Mouse (Mus musculus) left cerebral cortex, adult 18-20 months (tissue): ENCODE measurements around the gene Cav1. TPM values are rescaled to one million over a fixed set of nuclear protein-coding genes. Genes with fewer than 3 reads are reported as not detected.
A peak's percentile ranks its signal among the peaks of the same experiment; 100 is the strongest.

Experiments
- DNase-seq, 2 experiments: peaks; one replicate each; pipeline ENCODE4 v3.0.0; 2021 to 2022; ENCODE audit warnings: low spot score in 2 of 2, mixed read lengths in 1 of 2
- total RNA-seq, 2 experiments: library from RNA; stranded (reverse); gene quantifications; 2 replicates each; pipeline ENCODE4 v1.2.3; 2021

The Cav1 gene
- total RNA-seq, 2 experiments from 2014 or later = 17.4 to 19.3 TPM

DNA sequence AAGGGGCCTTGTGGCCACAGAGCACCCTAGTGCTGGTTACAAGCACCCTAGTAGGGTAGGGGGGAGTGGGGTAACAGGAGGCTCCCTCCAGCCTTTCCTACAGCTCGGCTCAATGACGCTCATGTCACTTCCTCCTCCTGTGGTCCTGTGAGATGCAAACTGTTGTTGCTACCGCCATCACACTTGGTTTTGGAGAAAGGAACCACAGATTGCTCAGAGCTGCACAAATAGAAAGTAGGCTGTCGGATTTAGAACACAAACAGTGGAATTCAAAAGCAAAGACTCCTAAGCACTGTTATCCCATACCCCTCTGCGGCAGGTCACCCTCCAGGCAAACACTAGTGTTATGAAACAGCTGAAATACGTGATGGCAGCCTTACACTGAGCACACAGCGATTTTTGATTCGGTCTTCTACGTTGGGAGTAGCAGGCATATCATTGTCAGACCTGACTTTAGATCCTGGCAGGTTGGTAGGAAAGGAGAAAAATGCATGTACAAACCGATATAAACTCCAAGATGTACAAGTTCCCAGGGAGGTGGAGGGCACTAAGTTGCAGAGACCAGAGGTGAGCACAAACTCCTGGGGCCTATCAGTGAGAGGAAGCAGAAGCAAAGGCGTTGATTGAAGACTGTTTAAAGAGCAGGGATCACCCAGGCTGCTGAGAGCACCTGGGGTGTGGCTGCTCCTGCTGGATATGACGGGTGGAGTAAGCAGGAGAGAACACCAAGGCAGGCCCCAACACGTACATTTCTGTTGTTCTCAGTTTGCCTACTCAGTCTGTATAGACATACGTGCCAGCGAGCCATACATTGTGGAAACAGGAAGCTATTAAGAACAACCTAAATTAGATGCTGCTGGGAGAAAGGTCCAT lies 10.4 kb downstream of the Cav1 start:
- no peak for DNase-seq

- no peak for DNase-seq
These were observed 11.0 kb downstream of the Cav1 start for GRCm38 (mm10) chr6:17317167-17317524.

GRCm38 (mm10) chr6:17317944-17318343 lies 11.8 kb downstream of the Cav1 start:
- DNase-seq = no peak

- DNase-seq = no peak
These were observed 15.8 kb downstream of the Cav1 start for GRCm38 (mm10) chr6:17321976-17322375.

DNA sequence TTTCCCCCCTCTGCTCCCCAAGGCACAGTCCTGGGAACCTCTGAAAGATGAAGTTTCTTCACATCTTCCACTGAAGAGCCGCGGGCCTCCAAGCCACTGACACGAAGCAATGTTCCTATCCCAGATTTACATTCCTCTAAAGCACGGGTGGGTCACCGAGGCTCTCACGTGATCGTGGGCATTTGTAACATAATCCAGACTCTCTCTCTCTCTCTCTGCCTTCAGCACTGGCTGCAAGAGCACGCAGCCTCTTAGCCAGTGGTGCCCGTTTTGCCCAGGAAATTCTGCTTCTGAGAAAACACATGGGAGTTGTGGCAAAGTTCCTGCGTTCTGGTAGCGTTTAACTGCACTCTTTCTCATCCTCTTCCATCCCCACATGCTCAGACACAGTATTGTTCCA lies 21.1 kb downstream of the Cav1 start:
- no peak for DNase-seq

DNA sequence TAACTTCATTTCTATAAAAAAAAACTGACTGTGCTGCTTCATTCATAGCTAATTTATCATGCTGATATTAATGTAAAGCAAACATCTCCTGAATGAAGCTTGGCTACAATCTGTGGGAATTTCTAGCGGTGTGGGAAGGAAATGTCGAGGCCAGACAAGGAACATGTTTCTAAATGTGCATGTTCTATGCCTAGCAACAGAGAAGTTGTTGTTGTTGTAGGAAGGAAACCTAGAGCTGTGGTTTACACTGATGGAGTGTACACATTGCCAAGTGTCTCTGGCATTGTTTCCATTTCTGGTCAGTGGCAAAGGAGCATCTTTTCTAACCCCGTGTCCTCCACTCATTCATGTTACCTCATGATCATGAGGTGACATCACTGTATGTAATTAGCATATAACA lies 23.7 kb downstream of the Cav1 start:
- no peak for DNase-seq

DNA sequence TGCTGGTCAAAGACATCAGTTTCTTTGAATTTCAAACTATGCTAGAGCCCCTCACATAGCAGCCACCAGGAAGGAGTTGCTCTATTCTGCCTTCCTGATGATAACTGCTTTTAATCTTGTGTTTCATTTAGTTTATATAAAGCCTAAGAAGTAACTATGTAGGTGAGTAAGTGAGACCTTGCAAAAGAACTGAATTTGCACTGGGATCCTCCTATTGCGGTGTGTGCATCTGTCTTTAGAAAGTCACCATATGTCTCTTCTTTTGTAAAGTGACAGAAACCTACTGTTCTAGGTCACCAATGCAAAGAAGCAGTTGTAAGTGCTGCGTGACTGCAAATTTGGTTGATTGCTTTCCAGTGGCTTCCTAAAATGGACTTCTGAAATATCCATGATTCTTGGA lies 31.6 kb downstream of the Cav1 start:
- no peak for DNase-seq

DNA sequence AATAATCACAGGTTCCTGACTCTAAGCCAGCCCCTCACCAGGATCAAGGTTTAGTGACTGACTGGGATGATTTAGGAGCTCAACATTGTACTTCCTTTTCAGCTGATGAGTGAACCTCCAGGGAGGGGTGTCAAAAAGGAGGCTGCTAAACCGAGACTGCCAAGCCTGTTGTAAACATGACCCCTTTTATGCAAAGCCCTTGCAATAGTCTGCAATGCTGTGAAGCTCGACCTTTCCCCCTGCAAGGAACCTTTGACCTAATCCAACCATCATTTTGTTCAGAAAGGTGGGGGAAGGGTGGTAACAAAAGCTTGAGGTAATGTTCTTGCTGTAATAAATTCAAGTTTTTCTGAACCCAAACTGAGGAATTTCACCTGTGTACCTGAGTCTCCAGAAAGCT lies 34.3 kb downstream of the Cav1 start:
- DNase-seq = no peak

GRCm38 (mm10) chr6:17348011-17348410 lies 41.9 kb downstream of the Cav1 start:
- no peak for DNase-seq

DNA sequence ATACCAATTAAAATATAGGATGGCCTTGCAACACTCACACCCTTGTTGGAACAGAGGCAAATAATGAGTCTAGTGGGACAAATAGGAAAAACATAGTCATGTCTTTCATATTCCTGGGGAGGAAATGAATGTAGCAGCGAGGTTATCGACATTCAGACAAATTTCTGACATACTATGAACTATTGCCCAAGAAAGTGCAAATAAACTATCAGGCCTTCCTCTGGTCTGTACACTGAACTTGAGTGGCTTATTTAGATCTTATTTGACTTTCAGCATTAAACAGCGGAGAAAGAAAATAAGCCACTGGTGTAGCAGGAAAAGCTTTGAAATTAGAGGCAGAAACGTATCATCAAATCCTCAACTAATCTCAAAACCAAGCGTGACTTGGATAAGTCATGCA lies 44.7 kb downstream of the Cav1 start:
- no peak for DNase-seq

DNA sequence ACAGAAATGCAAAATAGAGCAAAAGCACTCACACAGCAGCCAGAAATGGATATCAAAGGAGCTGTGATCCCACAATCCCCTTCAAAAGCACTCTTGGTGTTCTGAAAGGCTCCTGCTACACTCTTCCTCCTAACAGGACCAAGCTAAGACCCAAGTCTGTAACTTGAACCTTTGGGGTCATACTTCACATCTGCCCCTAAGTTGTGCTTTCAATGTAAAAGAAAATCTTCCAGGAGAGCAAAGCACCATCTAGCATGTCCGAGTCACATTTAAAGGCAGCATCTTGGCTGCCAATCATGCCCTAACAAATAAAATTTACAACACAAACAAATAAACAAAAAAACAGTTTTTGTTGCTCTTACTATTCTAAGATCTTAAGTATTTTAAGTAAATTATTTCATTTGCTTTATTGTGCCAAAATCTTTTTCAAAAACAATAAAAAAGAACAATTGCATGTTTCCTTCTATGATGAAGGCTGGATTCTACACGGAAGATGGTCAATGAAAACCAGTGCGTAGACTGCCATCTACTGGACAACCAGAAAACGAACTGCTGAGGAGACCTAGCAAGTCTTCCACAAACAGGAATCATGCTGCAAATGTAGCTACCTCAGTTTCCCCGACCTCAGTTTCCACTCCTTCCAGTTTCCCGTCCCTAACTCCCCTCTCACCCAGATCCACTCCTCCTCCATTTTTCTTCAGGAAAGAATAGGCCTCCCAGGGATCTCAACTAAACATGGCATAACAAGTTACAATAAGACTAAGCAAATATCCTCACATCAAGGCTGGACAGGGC lies 53.0 kb downstream of the Cav1 start:
- peak; percentile 29 to 37 for DNase-seq

GRCm38 (mm10) chr6:17362771-17363170 lies 56.6 kb downstream of the Cav1 start:
- DNase-seq = no peak

DNA sequence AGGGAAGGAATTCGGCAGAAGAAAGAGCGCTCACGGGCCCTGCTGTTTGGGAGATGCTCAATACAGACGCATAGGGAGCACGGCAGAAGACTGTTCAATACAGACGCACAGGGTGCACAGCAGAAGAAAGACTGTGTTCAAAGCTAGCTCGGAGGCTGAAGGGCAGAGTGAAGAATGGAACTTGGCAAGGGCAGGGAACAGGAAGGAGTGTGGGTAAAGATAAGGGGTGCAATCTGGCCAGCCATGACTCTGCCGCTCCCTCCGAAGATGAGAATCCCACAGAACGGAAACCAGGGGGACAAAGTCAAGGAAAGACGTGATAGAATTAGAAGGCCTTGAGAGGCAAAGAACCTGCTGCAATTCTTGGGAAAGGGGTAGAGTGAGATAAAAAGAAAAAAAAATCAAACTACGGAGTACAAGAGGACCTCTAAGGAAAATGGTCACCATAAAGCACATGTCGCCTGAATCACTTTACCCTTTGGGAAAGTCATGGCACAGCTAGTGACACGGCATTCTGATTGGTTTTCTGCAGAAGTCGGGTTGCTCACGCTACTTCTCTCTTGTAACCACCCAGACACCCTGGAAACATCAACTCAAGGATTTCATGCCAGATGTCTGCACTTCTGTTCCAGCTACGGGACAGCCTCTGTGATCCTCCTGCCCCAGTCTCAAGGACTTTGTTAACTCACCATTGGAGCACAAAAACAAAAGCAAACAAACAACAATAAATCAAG lies 57.5 kb downstream of the Cav1 start:
- no peak for DNase-seq

DNA sequence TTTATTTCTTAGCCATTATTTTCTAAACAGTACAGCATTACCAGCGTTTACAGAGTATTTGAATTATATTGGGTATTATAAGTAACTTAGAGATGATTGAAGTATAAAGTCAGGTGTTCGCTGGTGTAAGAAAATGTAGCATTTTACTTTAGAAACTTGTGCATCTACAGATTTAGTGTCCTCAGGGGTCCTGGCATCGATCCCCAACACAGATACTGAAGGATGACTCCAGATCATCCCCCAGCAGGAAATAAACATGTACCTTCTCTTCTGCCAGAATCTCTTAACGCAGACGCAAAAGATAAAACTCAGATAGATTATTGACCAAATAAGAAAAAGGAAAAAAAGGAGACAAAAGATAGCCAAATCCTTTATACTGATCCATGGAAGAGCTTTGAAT lies 68.2 kb downstream of the Cav1 start:
- no peak for DNase-seq

- no peak for DNase-seq
These were observed 71.2 kb downstream of the Cav1 start for GRCm38 (mm10) chr6:17377371-17377770.

DNA sequence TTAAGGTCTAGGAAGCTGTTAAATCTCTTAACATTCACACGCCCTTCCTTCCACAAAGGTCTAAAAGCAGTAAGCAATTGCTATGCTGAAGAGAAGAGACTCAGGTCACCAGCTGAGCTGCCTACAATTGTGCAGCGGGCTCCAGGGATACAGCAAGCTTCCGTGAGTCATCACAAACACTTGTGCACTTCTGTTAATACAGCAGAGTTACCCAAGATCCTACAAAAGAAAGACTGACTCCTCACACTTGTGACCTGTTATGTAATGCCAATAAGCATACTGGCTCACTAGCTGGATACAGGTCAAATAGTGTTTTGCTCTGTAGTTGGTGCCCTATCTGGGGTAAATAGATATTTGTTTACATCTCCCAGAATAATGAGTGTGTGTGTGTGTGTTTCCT lies 74.0 kb downstream of the Cav1 start:
- no peak for DNase-seq

DNA sequence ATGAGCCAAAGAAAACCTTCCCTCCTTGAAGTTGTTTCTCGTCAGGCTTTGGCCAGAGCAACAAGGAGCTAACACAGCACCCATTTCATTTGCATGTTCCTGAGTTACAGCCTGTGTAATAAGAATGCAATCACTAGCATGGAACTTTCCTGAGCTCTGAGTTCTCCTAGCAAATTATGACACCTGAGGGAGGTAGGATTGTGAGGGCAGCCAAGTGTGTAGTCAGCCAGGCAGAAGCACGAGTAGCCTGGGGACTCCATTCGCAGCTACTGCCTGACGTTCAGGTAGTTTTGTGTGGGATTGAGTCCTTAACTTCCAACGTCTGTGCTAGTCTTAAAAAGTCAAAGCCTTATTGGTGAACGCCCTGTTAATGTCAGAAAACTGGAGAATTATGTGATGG lies 75.6 kb downstream of the Cav1 start:
- no peak for DNase-seq

- no peak for DNase-seq
These were observed 79.4 kb downstream of the Cav1 start for GRCm38 (mm10) chr6:17385531-17385930.

DNA sequence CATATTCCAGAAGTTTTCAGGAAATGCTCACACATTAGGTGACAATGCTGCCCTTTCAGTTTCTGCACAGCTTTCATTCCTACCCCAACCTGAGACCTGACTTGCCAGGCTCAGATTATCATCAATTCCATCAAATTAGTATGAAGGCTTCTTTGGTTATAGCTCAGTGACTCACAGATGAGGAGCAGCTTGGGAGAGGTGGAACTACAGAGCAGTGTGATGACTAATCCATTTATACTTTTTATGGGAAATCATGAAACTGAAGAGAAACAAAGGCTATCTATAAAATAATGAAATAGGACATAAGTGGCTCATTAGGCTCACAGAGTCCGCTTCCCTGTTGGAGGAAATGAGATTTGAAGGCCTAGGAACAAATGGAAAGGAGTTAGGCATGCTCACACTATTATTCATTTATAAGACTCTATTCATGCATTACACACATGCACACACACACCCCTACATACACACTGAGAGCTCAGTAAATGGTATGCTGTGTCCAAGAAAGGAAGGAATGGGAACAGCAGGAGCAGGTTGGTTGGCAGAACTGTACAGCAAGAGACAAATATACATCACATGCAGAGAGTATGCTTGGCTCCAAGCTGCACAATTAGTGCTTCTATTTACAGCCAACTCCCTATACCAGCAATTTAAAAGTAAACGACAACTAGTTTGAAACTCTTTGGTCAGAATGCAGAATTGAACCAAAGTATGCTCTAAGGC lies 82.0 kb downstream of the Cav1 start:
- DNase-seq = peak in 1 of 2 experiments; percentile 4
